ENCODE assay signal across 15 mouse cellular contexts in genomic region chr11:4196636-4197035, GRCm38 (mm10). TPM values are rescaled to one million over a fixed set of nuclear protein-coding genes. Genes with fewer than 3 reads are reported as not detected.
DNase-seq lines count a peak whose midpoint lies in the region; ATAC-seq and TF ChIP-seq lines count a peak whose summit lies in the region.
"Had no signal": no experiment of that assay in that cellular context is flagged by ENCODE, and none has a peak within 500 bp of the region (broad histone marks: within the 10 kb centered on the region; RNA-seq: fewer than 3 reads in every experiment).

No protein-coding gene starts in this region.

- WGBS in embryonic facial prominence, embryonic 10.5 days = 71% methylated on average over 8 of the region's 8 CpGs
- 37% methylated on average over 8 of the region's 8 CpGs for WGBS in intestine, embryonic 15.5 days
- WGBS in kidney, postnatal 0 days = 30% methylated on average over 8 of the region's 8 CpGs
- whole genome bisulfite sequencing in forebrain, embryonic 10.5 days = 83% methylated on average over 8 of the region's 8 CpGs

- H3K9ac ChIP-seq in intestine, embryonic 15.5 days = no peak overlapping the region
- H3K9ac ChIP-seq in kidney, postnatal 0 days (ENCODE audit: low read depth, low read length) = no peak overlapping the region
- H3K9ac ChIP-seq: limb, embryonic 15.5 days had no signal

- H3K27ac ChIP-seq in embryonic facial prominence, embryonic 10.5 days (replicated peaks) = no peak overlapping the region
- H3K27ac ChIP-seq in intestine, embryonic 15.5 days = no peak overlapping the region
- peak overlapping the region; percentile 86 for H3K27ac ChIP-seq in kidney, postnatal 0 days
- H3K27ac ChIP-seq in forebrain, embryonic 10.5 days = no peak overlapping the region
- H3K27ac ChIP-seq: limb, embryonic 15.5 days had no signal

- DNase-seq in embryonic facial prominence, embryonic 10.5 days (ENCODE audit: low spot score) = peak; percentile 34
- DNase-seq in kidney, postnatal 0 days (ENCODE audit: low spot score) = peak; percentile 51
- peak; percentile 45 for DNase-seq in lung, postnatal 14 days
- no peak for DNase-seq in forebrain, embryonic 10.5 days (ENCODE audit: extremely low spot score, low spot score)
- DNase-seq in spleen, postnatal 4 days (ENCODE audit: low spot score in 2 of 2) = no peak
- no peak for DNase-seq in adrenal gland, postnatal 4 days (ENCODE audit: low spot score in 2 of 2)
- DNase-seq: adrenal gland, adult 2 months; heart, postnatal 36 days; layer of hippocampus, postnatal 36 days; right cerebral cortex, postnatal 25 days had no signal

- no peaks in the 10 kb centered on the region for H3K36me3 ChIP-seq in embryonic facial prominence, embryonic 10.5 days (replicated peaks)
- no peaks in the 10 kb centered on the region for H3K36me3 ChIP-seq in intestine, embryonic 15.5 days
- 0 out of 2 replicates have a peak, but pooled peaks cover 2% of the 10 kb centered on the region for H3K36me3 ChIP-seq in kidney, postnatal 0 days (ENCODE audit: insufficient read depth, low read length)
- no peaks in the 10 kb centered on the region for H3K36me3 ChIP-seq in forebrain, embryonic 10.5 days (replicated peaks)

- H3K4me3 ChIP-seq in embryonic facial prominence, embryonic 10.5 days = no peak overlapping the region
- no peak overlapping the region for H3K4me3 ChIP-seq in intestine, embryonic 15.5 days (replicated peaks)
- no peak overlapping the region for H3K4me3 ChIP-seq in kidney, postnatal 0 days (replicated peaks; ENCODE audit: low read depth, low read length)
- H3K4me3 ChIP-seq in forebrain, embryonic 10.5 days = no peak overlapping the region
- H3K4me3 ChIP-seq: limb, embryonic 15.5 days had no signal

- no peak for TF ChIP-seq CTCF in kidney, postnatal 0 days (IDR thresholded peaks at IDR 0.05; ENCODE audit: low read depth)

- no peak overlapping the region for H3K4me2 ChIP-seq in intestine, embryonic 15.5 days (replicated peaks)
- H3K4me2 ChIP-seq in kidney, postnatal 0 days (ENCODE audit: low read length) = no peak overlapping the region
- H3K4me2 ChIP-seq: limb, embryonic 15.5 days had no signal

- no peaks in the 10 kb centered on the region for H3K9me3 ChIP-seq in embryonic facial prominence, embryonic 10.5 days
- no peaks in the 10 kb centered on the region for H3K9me3 ChIP-seq in intestine, embryonic 15.5 days
- H3K9me3 ChIP-seq in kidney, postnatal 0 days (replicated peaks; ENCODE audit: low read length) = no peaks in the 10 kb centered on the region
- no peaks in the 10 kb centered on the region for H3K9me3 ChIP-seq in forebrain, embryonic 10.5 days
- H3K9me3 ChIP-seq: limb, embryonic 15.5 days had no signal

- no peaks in the 10 kb centered on the region for H3K27me3 ChIP-seq in embryonic facial prominence, embryonic 10.5 days (replicated peaks; ENCODE audit: low read depth, poor library complexity, severe bottlenecking)
- no peaks in the 10 kb centered on the region for H3K27me3 ChIP-seq in intestine, embryonic 15.5 days (replicated peaks)
- H3K27me3 ChIP-seq in kidney, postnatal 0 days (ENCODE audit: insufficient read depth, low read length) = no peaks in the 10 kb centered on the region
- H3K27me3 ChIP-seq in forebrain, embryonic 10.5 days (ENCODE audit: poor library complexity, severe bottlenecking) = no peaks in the 10 kb centered on the region
- H3K27me3 ChIP-seq: limb, embryonic 15.5 days had no signal

- peak; percentile 80 for ATAC-seq in intestine, embryonic 15.5 days
- peak; percentile 86 for ATAC-seq in kidney, postnatal 0 days (replicated peaks; ENCODE audit: low FRiP score, low read depth)
- no peak for ATAC-seq in megakaryocyte progenitor cell, adult 5-6 weeks (replicated peaks; ENCODE audit: poor library complexity)
- ATAC-seq: inflammation-experienced regulatory T-cells, adult 6 months had no signal

- H3K4me1 ChIP-seq in embryonic facial prominence, embryonic 10.5 days = peaks cover 38% of the 10 kb centered on the region
- peaks cover 17% of the 10 kb centered on the region; the same call in 1 of the 2 replicates for H3K4me1 ChIP-seq in intestine, embryonic 15.5 days (replicated peaks)
- H3K4me1 ChIP-seq in kidney, postnatal 0 days (replicated peaks; ENCODE audit: insufficient read depth, low read length) = peaks cover 11% of the 10 kb centered on the region
- peaks cover 4% of the 10 kb centered on the region; the same call in 1 of the 2 replicates for H3K4me1 ChIP-seq in forebrain, embryonic 10.5 days

RNA-seq across cellular contexts. Expression of gene Tbc1d10a, which starts 10.0 kb away (rescaled TPM):
- polyA plus RNA-seq in embryonic facial prominence, embryonic 10.5 days (2016; fragmentation: Nextera tagmentation; extraction: Ambion mirVana) = 27.4 and 31.0 TPM in 2 replicates
- 32.3 and 32.4 TPM in 2 replicates for polyA plus RNA-seq in intestine, embryonic 15.5 days (2015; fragmentation: Nextera tagmentation; extraction: Ambion mirVana)
- polyA plus RNA-seq in kidney, postnatal 0 days (2015; fragmentation: Nextera tagmentation; extraction: Ambion mirVana) = 40.6 and 41.1 TPM in 2 replicates
- 24.4 and 25.4 TPM in 2 replicates for polyA plus RNA-seq in forebrain, embryonic 10.5 days (2016; fragmentation: Nextera tagmentation; extraction: Ambion mirVana)
- total RNA-seq in adrenal gland, postnatal 4 days (2021) = 10 to 100 TPM; 19.0 to 19.9 TPM
- total RNA-seq in megakaryocyte progenitor cell, adult 5-6 weeks (2015) = 1.9 and 2.7 TPM in 2 replicates
- total RNA-seq in megakaryocyte progenitor cell, adult 5-6 weeks (2017) = 4.3 and 8.0 TPM in 2 replicates

RNA-seq across cellular contexts. Expression of gene Castor1, which starts 21.4 kb away (rescaled TPM):
- polyA plus RNA-seq in embryonic facial prominence, embryonic 10.5 days (2016; fragmentation: Nextera tagmentation; extraction: Ambion mirVana) = 2.2 and 2.4 TPM in 2 replicates
- polyA plus RNA-seq in intestine, embryonic 15.5 days (2015; fragmentation: Nextera tagmentation; extraction: Ambion mirVana) = 3.1 and 4.5 TPM in 2 replicates
- polyA plus RNA-seq in kidney, postnatal 0 days (2015; fragmentation: Nextera tagmentation; extraction: Ambion mirVana) = 6.5 and 6.7 TPM in 2 replicates
- polyA plus RNA-seq in forebrain, embryonic 10.5 days (2016; fragmentation: Nextera tagmentation; extraction: Ambion mirVana) = 1.9 and 2.6 TPM in 2 replicates
- total RNA-seq in adrenal gland, postnatal 4 days (2021) = 1 to 10 TPM; 6.3 to 6.6 TPM
- total RNA-seq in megakaryocyte progenitor cell, adult 5-6 weeks (2015) = 0.59 and 0.61 TPM in 2 replicates
- 0.42 and 0.47 TPM in 2 replicates for total RNA-seq in megakaryocyte progenitor cell, adult 5-6 weeks (2017)

RNA-seq across cellular contexts. Expression of gene Sf3a1, which starts 36.5 kb away (rescaled TPM):
- 102 and 105 TPM in 2 replicates for polyA plus RNA-seq in embryonic facial prominence, embryonic 10.5 days (2016; fragmentation: Nextera tagmentation; extraction: Ambion mirVana)
- 43.8 and 47.1 TPM in 2 replicates for polyA plus RNA-seq in intestine, embryonic 15.5 days (2015; fragmentation: Nextera tagmentation; extraction: Ambion mirVana)
- 31.2 and 31.3 TPM in 2 replicates for polyA plus RNA-seq in kidney, postnatal 0 days (2015; fragmentation: Nextera tagmentation; extraction: Ambion mirVana)
- 103 and 104 TPM in 2 replicates for polyA plus RNA-seq in forebrain, embryonic 10.5 days (2016; fragmentation: Nextera tagmentation; extraction: Ambion mirVana)
- 10 to 100 TPM; 70.4 to 71.6 TPM for total RNA-seq in adrenal gland, postnatal 4 days (2021)
- total RNA-seq in megakaryocyte progenitor cell, adult 5-6 weeks (2015) = 64.8 and 65.7 TPM in 2 replicates
- total RNA-seq in megakaryocyte progenitor cell, adult 5-6 weeks (2017) = 35.3 and 40.0 TPM in 2 replicates

RNA-seq across cellular contexts. Expression of gene Ccdc157, which starts 36.5 kb away (rescaled TPM):
- 7.2 and 8.0 TPM in 2 replicates for polyA plus RNA-seq in embryonic facial prominence, embryonic 10.5 days (2016; fragmentation: Nextera tagmentation; extraction: Ambion mirVana)
- polyA plus RNA-seq in intestine, embryonic 15.5 days (2015; fragmentation: Nextera tagmentation; extraction: Ambion mirVana) = 3.7 and 3.8 TPM in 2 replicates
- 5.9 and 6.0 TPM in 2 replicates for polyA plus RNA-seq in kidney, postnatal 0 days (2015; fragmentation: Nextera tagmentation; extraction: Ambion mirVana)
- 6.5 and 7.8 TPM in 2 replicates for polyA plus RNA-seq in forebrain, embryonic 10.5 days (2016; fragmentation: Nextera tagmentation; extraction: Ambion mirVana)
- total RNA-seq in adrenal gland, postnatal 4 days (2021) = 10 to 100 TPM; 13.8 to 18.6 TPM
- total RNA-seq in megakaryocyte progenitor cell, adult 5-6 weeks (2015) = 0.44 and 0.54 TPM in 2 replicates
- total RNA-seq in megakaryocyte progenitor cell, adult 5-6 weeks (2017) = 0.67 and 0.95 TPM in 2 replicates

RNA-seq across cellular contexts. Expression of gene Osm, which starts 39.6 kb away (rescaled TPM):
- not detected in 2 replicates for polyA plus RNA-seq in embryonic facial prominence, embryonic 10.5 days (2016; fragmentation: Nextera tagmentation; extraction: Ambion mirVana)
- polyA plus RNA-seq in intestine, embryonic 15.5 days (2015; fragmentation: Nextera tagmentation; extraction: Ambion mirVana) = 0.20 and 0.26 TPM in 2 replicates
- 0.09 and 0.11 TPM in 2 replicates for polyA plus RNA-seq in kidney, postnatal 0 days (2015; fragmentation: Nextera tagmentation; extraction: Ambion mirVana)
- polyA plus RNA-seq in forebrain, embryonic 10.5 days (2016; fragmentation: Nextera tagmentation; extraction: Ambion mirVana) = 0.06 TPM in 1 of 2 replicates, not detected in the other
- total RNA-seq in adrenal gland, postnatal 4 days (2021) = under 1 TPM; 0.11 to 0.23 TPM
- total RNA-seq in megakaryocyte progenitor cell, adult 5-6 weeks (2015) = 11.4 and 20.2 TPM in 2 replicates
- total RNA-seq in megakaryocyte progenitor cell, adult 5-6 weeks (2017) = 8.4 and 26.8 TPM in 2 replicates
- total RNA-seq: heart, postnatal 36 days; layer of hippocampus, postnatal 36 days had no signal
- polyA plus RNA-seq: testis, adult 2 months had no signal

Comparison
In these comparisons a context has a peak if more than half of its experiments do, and no peak if none do; other contexts are left out.
1. DNase-seq: peak in embryonic facial prominence, embryonic 10.5 days (single experiment), kidney, postnatal 0 days (single experiment) and lung, postnatal 14 days (single experiment); none in forebrain, embryonic 10.5 days (single experiment), spleen, postnatal 4 days (0 of 2) and adrenal gland, postnatal 4 days (0 of 2).